Mouse (Mus musculus) liver, embryonic 16.5 days (tissue): ENCODE data around the gene Mtch1. TPM values are rescaled to one million over a fixed set of nuclear protein-coding genes. Genes with fewer than 3 reads are reported as not detected.
A peak's percentile ranks its signal among the peaks of the same experiment; 100 is the strongest.

Experiments used
- ATAC-seq: fragments of 200-750 bp; cut with Nextera tagmentation; 2 replicates; pipeline ENCODE4 v1.8.0; 2017; ENCODE audit warnings: low read depth, mild to moderate bottlenecking, moderate number of reproducible peaks, moderate library complexity
- H3K27ac ChIP-seq: fragments of 300-500 bp; sonication (generic); 2 replicates; pipeline ENCODE4 v1.5.1; 2014; ENCODE audit warnings: mild to moderate bottlenecking, low read length
- H3K27me3 ChIP-seq: fragments of 300-500 bp; sonication (generic); 2 replicates; pipeline ENCODE4 v1.6.1; 2014; ENCODE audit warnings: low read depth, low read length, mixed read lengths; ENCODE audit not compliant: control insufficient read depth, insufficient read depth
- H3K36me3 ChIP-seq: fragments of 300-500 bp; sonication (generic); 2 replicates; pipeline ENCODE4 v1.6.1; 2014; ENCODE audit warnings: mild to moderate bottlenecking; ENCODE audit not compliant: control insufficient read depth, insufficient read depth
- H3K4me1 ChIP-seq: fragments of 300-500 bp; sonication (generic); 2 replicates; pipeline ENCODE4 v1.6.1; 2014; ENCODE audit warnings: low read depth, low read length, mixed read lengths; ENCODE audit not compliant: control insufficient read depth
- H3K4me2 ChIP-seq: fragments of 300-500 bp; sonication (generic); 2 replicates; pipeline ENCODE4 v1.6.1; 2014; ENCODE audit warnings: low read depth, low read length, mixed read lengths
- H3K4me3 ChIP-seq: fragments of 300-500 bp; sonication (generic); 2 replicates; pipeline ENCODE4 v1.5.1; 2014; ENCODE audit warnings: low read depth, mild to moderate bottlenecking, low read length
- H3K9ac ChIP-seq: fragments of 300-500 bp; sonication (generic); 2 replicates; pipeline ENCODE4 v1.6.1; 2014; ENCODE audit warnings: low read depth, low read length
- H3K9me3 ChIP-seq: fragments of 300-500 bp; sonication (generic); replicated peaks from 2 replicates; pipeline ENCODE4 v1.6.1; 2016; ENCODE audit warnings: low read length; ENCODE audit not compliant: control insufficient read depth
- WGBS: fragments of 180-500 bp; shearing (Covaris S2); extraction: QIAGEN DNeasy Blood & Tissue Kit; methylation state at CpG from one replicate; pipeline ENCODE4 v1.1.7; 2014; ENCODE audit not compliant: insufficient replicate concordance; 5-methylcytosine and 5-hydroxymethylcytosine counted together
- polyA plus RNA-seq: library from polyadenylated mRNA; unstranded; fragments of >200 nt; fragmentation: Nextera tagmentation; extraction: Ambion mirVana; gene quantifications from 2 replicates; pipeline ENCODE4 v1.2.1, GENCODE M21; 2015

Gene Mtch1
- polyA plus RNA-seq, 1 experiment from 2014 or later: 48.5 TPM

DNA sequence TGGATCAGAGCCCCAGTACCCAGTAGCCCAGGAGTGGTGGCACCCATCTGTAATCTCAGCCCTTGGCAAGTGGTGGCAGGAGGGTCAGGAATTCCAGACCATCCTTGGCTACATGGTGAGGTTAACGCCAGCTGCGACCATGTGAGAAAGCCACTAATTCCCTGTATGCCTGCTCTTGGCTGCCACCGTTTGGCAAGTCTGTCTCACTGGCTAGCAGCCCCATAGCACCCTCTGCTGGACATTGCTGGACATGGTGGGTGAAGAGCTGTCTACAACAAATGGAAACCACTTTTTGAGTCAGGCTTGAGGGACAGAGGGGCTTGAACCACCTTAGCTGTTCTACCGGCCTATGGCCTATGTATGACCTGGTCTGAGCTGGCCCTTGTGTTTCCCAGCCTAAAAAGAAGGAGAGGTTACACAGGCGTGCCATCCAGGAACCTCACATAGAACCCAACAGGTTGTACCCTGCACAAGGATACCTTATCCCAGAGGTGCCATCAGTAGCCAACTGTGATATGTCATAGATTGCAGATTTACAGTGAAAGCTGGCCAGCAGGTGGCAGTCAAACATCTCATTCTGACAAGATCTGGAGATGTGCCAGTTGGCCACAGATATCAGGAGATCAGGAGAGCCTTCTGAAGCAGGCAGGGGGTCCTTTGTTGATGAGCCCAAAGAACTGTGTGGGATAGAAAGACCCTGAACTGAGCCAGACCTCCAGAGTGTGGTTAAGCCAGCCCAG is 23.4 kb upstream of the Mtch1 start:
- Histone ChIP-seq H3K27ac (no peak overlapping the region), H3K9ac (no peak overlapping the region), H3K9me3 (no peaks in the 10 kb centered on the region), H3K36me3 (no peaks in the 10 kb centered on the region), H3K4me2 (no peak overlapping the region), H3K4me3 (no peak overlapping the region), H3K4me1 (no peaks in the 10 kb centered on the region), H3K27me3 (no peaks in the 10 kb centered on the region)
- WGBS: 4% methylated on average over 5 of the region's 5 CpGs
- peak; percentile 49 for ATAC-seq

DNA sequence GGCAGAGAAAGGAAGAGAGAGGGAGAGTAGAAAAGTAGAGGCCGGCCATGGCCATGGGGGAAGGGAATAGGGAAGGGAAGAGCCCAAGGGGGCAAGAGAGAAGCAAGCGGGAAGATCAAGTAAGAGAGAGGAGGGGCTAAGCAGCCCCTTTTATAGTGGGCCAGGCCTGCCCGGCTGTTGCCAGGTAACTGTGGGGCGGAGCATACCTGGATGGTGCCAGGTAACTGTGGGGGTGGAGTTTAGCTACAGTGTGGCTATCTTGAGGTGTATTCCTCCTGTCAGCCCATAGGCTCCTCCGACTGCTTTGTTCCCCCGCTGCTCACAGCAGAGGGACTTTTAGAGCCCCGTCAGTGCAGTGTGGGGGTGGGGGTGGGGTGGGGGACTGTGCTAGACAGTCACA is 21.0 kb upstream of the Mtch1 start:
- no peak overlapping the region for H3K27ac ChIP-seq
- WGBS: 53% methylated on average over 7 of the region's 7 CpGs
- H3K9ac ChIP-seq: no peak overlapping the region
- no peaks in the 10 kb centered on the region for H3K9me3 ChIP-seq
- no peak for ATAC-seq
- no peak overlapping the region for H3K4me3 ChIP-seq
- H3K36me3 ChIP-seq: no peaks in the 10 kb centered on the region
- no peaks in the 10 kb centered on the region for H3K27me3 ChIP-seq
- no peak overlapping the region for H3K4me2 ChIP-seq
- H3K4me1 ChIP-seq: no peaks in the 10 kb centered on the region

DNA sequence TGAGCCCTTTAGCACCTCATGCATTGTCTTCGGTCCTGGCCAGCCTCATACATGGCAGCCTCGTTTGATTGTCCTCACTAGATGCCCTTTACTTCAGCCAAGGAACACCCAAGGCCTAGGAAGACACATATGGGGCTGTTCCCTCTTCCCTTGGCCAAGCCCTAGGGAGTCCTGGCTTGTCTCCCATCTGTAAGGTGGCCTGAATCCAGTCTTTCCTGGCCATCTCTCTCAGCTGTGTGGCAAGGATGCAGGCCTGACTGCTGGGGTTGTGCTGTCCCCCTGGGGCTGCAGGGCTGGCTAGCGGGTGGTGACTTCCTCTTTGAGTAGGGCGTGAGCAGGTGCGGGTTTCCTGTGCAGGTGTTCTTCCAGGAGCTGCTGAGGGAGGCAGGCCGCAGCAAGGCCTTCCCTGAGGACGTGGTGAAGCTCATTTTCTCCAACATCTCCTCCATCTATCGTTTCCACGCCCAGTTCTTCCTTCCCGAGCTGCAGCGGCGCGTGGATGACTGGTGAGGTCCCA is 17.4 kb upstream of the Mtch1 start:
- no peaks in the 10 kb centered on the region; the same call in 1 of the 2 replicates for H3K4me1 ChIP-seq
- no peak overlapping the region for H3K9ac ChIP-seq
- no peak overlapping the region for H3K4me2 ChIP-seq
- H3K27ac ChIP-seq: no peak overlapping the region
- 63% methylated on average over 13 of the region's 13 CpGs for WGBS
- H3K36me3 ChIP-seq: no peaks in the 10 kb centered on the region
- ATAC-seq: no peak
- no peaks in the 10 kb centered on the region for H3K27me3 ChIP-seq
- H3K4me3 ChIP-seq: no peak overlapping the region
- no peaks in the 10 kb centered on the region for H3K9me3 ChIP-seq

DNA sequence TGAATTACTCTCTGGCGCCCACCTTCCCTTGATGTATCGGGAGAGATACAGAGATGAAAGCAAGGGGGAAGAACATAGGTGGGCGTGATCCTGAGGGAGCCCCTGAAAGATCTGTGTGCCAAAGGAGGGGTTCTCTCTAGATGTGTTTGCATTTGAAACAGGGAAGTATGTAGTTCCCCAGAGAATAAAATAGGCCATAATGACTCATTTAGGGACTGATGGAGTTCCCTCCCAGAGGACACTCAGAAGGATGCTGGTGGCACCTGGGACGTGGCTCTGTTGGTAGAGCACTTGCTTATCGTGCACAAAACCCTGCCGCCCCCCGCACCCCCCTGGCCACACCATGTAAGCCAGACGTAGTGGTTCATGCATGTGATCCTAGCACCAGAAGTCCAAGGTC is 15.4 kb upstream of the Mtch1 start:
- 63% methylated on average over 8 of the region's 8 CpGs for WGBS
- H3K4me1 ChIP-seq: no peaks in the 10 kb centered on the region; the same call in 1 of the 2 replicates
- no peaks in the 10 kb centered on the region for H3K36me3 ChIP-seq
- H3K27ac ChIP-seq: no peak overlapping the region
- H3K9ac ChIP-seq: no peak overlapping the region
- no peak overlapping the region for H3K4me2 ChIP-seq
- H3K27me3 ChIP-seq: no peaks in the 10 kb centered on the region
- no peaks in the 10 kb centered on the region for H3K9me3 ChIP-seq
- no peak overlapping the region for H3K4me3 ChIP-seq
- no peak for ATAC-seq

DNA sequence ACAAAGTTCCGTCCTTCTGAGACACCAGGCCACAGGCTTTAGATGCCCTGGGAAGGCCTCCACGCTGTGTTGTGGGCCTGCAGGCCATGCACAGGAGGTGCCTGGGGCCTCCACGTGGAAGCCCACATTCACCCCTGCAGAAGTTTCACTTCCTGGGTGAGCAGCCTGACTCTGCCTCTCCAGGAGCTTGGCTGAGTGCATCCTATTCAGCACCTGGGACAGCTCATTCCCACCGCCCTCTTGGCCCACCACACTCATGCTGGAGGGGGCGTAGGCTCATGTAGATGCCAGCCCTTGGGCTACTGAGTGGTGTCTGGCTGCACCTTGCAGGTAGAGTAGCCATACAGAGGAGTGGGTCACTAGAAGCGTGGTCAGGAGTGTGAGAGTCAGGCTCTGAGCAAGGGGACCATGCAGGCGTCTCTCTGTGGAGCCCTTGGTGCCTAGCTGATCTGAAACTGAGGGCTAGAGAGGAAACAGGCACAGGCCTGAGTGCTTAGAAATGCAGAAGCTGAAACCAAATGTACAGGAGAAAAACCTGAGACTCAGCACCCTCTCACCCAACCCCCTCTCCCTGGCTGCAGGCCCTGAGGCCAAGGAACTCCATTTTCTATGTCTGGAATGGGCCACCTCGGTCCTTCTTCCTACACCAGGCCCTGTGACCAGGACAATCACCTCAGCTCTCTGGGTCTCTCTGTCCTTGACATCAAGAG is 14.4 kb upstream of the Mtch1 start:
- Histone ChIP-seq H3K36me3 (no peaks in the 10 kb centered on the region), H3K4me2 (no peak overlapping the region), H3K9me3 (no peaks in the 10 kb centered on the region), H3K27me3 (no peaks in the 10 kb centered on the region), H3K4me3 (0 out of 2 replicates have a peak overlapping the region, but pooled peaks have one; percentile 6), H3K27ac (peak overlapping the region; percentile 41; the same call in 1 of the 2 replicates), H3K4me1 (no peaks in the 10 kb centered on the region; the same call in 1 of the 2 replicates), H3K9ac (no peak overlapping the region)
- no peak for ATAC-seq
- 34% methylated on average over 8 of the region's 8 CpGs for WGBS

DNA sequence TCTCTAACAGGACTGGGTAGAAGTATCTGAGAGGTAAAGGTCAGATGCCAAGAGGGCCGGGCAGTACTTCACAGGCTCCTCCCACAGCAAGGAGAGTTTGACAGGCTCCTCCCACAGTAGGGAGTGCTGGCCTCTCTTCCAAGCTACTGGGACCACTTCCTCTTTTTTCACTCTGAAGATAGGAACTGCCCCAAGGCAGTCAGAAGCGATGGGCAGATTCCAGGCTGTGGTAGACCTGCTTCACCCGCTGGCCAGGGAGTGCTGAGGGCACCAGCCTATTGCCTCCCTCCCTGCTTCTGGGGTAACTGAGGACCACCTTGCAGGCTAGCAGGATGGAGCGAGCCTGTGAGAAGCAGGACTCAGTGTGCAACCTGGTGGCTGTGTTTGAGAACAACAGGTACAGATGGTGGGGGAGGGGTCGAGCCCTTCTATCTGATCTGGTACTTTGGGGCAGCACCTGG is 13.1 kb upstream of the Mtch1 start, which contains the start of gene Fgd2:
TSS of gene Fgd2 (plus strand) at position 154 of the 461 bp plus-strand sequence.
- peak within 1 kb of the TSS; percentile 20; the same call in 1 of the 2 replicates for H3K4me3 ChIP-seq
- H3K9me3 ChIP-seq: no peaks in the 10 kb centered on the region
- H3K27me3 ChIP-seq: no peaks in the 10 kb centered on the region
- H3K4me2 ChIP-seq: 0 out of 2 replicates have a peak within 1 kb of the TSS, but pooled peaks have one; percentile 1
- 8% methylated on average over 5 of the region's 5 CpGs for WGBS
- peak; percentile 28; the same call in 1 of the 2 replicates for ATAC-seq
- H3K27ac ChIP-seq: no peak within 1 kb of the TSS
- H3K4me1 ChIP-seq: peaks cover 4% of the 10 kb centered on the region
- H3K36me3 ChIP-seq: no peaks in the 10 kb centered on the region
- no peak within 1 kb of the TSS for H3K9ac ChIP-seq

DNA sequence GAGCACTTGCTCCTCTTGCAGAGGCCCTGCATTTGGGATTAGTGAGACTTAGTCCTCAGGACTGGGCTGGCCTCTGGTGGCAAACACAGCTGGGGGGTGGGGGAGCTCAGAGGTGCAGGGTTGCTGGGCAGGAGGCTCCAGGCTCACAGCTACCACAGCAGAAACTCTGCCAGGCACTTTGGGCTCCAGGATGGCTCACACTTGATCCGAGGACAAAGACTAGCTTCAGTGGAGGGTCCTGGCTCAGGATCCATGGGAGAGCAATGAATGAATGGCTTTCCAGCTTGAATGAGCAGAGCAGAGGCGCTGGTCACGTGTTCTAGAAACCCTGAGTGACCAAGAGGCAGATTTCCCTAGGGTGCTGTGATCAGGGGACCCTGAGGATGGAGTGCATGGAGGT is 11.2 kb upstream of the Mtch1 start:
- 48% methylated on average over 3 of the region's 3 CpGs for WGBS
- H3K27me3 ChIP-seq: no peaks in the 10 kb centered on the region
- H3K9me3 ChIP-seq: no peaks in the 10 kb centered on the region
- H3K4me1 ChIP-seq: peaks cover 4% of the 10 kb centered on the region
- H3K4me3 ChIP-seq: no peak overlapping the region
- H3K9ac ChIP-seq: no peak overlapping the region
- H3K27ac ChIP-seq: no peak overlapping the region
- no peak for ATAC-seq
- no peak overlapping the region for H3K4me2 ChIP-seq
- no peaks in the 10 kb centered on the region for H3K36me3 ChIP-seq

DNA sequence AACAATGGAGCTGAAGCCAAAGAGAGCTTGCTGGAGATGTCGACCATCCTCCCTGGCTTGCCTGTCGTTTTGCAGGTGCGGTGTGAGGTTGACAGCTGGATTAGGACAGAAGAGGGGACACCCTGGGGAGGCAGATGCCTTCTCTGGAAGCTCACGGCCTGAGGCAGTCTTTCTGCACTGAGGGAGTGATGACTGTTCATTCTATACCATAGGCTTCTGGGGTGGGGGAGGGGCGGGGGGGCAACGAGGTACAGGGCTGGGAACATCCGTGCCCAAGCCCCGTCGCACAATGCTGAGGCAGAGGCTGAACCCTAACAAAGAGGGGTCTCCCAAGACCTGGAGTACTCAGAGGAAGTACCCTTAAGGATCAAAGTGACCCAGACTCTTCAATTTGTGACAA is 9.1 kb upstream of the Mtch1 start:
- Histone ChIP-seq H3K27ac (peak overlapping the region; percentile 30; the same call in 1 of the 2 replicates), H3K9ac (no peak overlapping the region), H3K27me3 (no peaks in the 10 kb centered on the region), H3K4me3 (0 out of 2 replicates have a peak overlapping the region, but pooled peaks have one; percentile 6), H3K36me3 (no peaks in the 10 kb centered on the region), H3K9me3 (no peaks in the 10 kb centered on the region), H3K4me1 (peaks cover 4% of the 10 kb centered on the region), H3K4me2 (peak overlapping the region; percentile 55)
- ATAC-seq: no peak
- WGBS: 20% methylated on average over 9 of the region's 9 CpGs
